Mouse (Mus musculus): ENCODE results near the gene Epgn. TPM values are rescaled to one million over a fixed set of nuclear protein-coding genes. Genes with fewer than 3 reads are reported as not detected.

The Epgn gene
- not detected for total RNA-seq (2022)

GRCm38 (mm10) chr5:91027164-91027563 is at the start of gene Epgn:
Gene Epgn, plus strand, starts transcription at chr5:91027464.
- DNase-seq (ENCODE audit: low spot score in 2 of 2), result no peak

- peak in 1 of 2 experiments; percentile 13 for DNase-seq (ENCODE audit: low spot score in 2 of 2)
Observed at GRCm38 (mm10) chr5:90980297-90980696, 47.0 kb upstream of the Epgn start.

GRCm38 (mm10) chr5:90987605-90988004 is 39.7 kb upstream of the Epgn start:
- DNase-seq (ENCODE audit: low spot score in 2 of 2), result no peak

- DNase-seq (ENCODE audit: low spot score in 2 of 2), result no peak
Observed at GRCm38 (mm10) chr5:90988149-90988548, 39.1 kb upstream of the Epgn start.

- no peak for DNase-seq (ENCODE audit: low spot score in 2 of 2)
Observed at GRCm38 (mm10) chr5:90988592-90988991, 38.7 kb upstream of the Epgn start.

- DNase-seq (ENCODE audit: low spot score in 2 of 2), result no peak
Observed at GRCm38 (mm10) chr5:90999942-91000341, 27.3 kb upstream of the Epgn start.

GRCm38 (mm10) chr5:91015216-91015615 is 12.0 kb upstream of the Epgn start:
- no peak for DNase-seq (ENCODE audit: low spot score in 2 of 2)

- no peak for DNase-seq (ENCODE audit: low spot score in 2 of 2)
Observed at GRCm38 (mm10) chr5:91023114-91023513, 4.2 kb upstream of the Epgn start.

GRCm38 (mm10) chr5:91027840-91028239 is 576 bp downstream of the Epgn start:
- DNase-seq (ENCODE audit: low spot score in 2 of 2), result no peak

GRCm38 (mm10) chr5:91030629-91031028 is 3.4 kb downstream of the Epgn start:
- no peak for DNase-seq (ENCODE audit: low spot score in 2 of 2)

GRCm38 (mm10) chr5:91035341-91035740 is 8.1 kb downstream of the Epgn start:
- no peak for DNase-seq (ENCODE audit: low spot score in 2 of 2)

GRCm38 (mm10) chr5:91036628-91037027 is 9.4 kb downstream of the Epgn start:
- no peak for DNase-seq (ENCODE audit: low spot score in 2 of 2)

GRCm38 (mm10) chr5:91037756-91038155 is 10.5 kb downstream of the Epgn start:
- DNase-seq (ENCODE audit: low spot score in 2 of 2), result no peak

- DNase-seq (ENCODE audit: low spot score in 2 of 2), result peak in 1 of 2 experiments; percentile 3
Observed at GRCm38 (mm10) chr5:91038547-91038946, 11.3 kb downstream of the Epgn start.

- DNase-seq (ENCODE audit: low spot score in 2 of 2), result no peak
Observed at GRCm38 (mm10) chr5:91038963-91039362, 11.7 kb downstream of the Epgn start.

GRCm38 (mm10) chr5:91047987-91048386 is 20.7 kb downstream of the Epgn start:
- no peak for DNase-seq (ENCODE audit: low spot score in 2 of 2)

- DNase-seq (ENCODE audit: low spot score in 2 of 2), result no peak
Observed at GRCm38 (mm10) chr5:91048397-91048796, 21.1 kb downstream of the Epgn start.

GRCm38 (mm10) chr5:91072340-91072739 is 45.1 kb downstream of the Epgn start:
- no peak for DNase-seq (ENCODE audit: low spot score in 2 of 2)

GRCm38 (mm10) chr5:91073626-91074025 is 46.4 kb downstream of the Epgn start:
- no peak for DNase-seq (ENCODE audit: low spot score in 2 of 2)

- no peak for DNase-seq (ENCODE audit: low spot score in 2 of 2)
Observed at GRCm38 (mm10) chr5:91074026-91074425, 46.8 kb downstream of the Epgn start.

GRCm38 (mm10) chr5:91074450-91074950 is 47.2 kb downstream of the Epgn start, which contains the start of gene Ereg:
Gene Ereg, plus strand, starts transcription at chr5:91074622.
- DNase-seq (ENCODE audit: low spot score in 2 of 2), result no peak

- DNase-seq (ENCODE audit: low spot score in 2 of 2), result no peak
Observed at GRCm38 (mm10) chr5:91075021-91075420, 47.8 kb downstream of the Epgn start.

- DNase-seq (ENCODE audit: low spot score in 2 of 2), result no peak
Observed at GRCm38 (mm10) chr5:91083016-91083415, 55.8 kb downstream of the Epgn start.

Measured in layer of hippocampus, adult 8-10 months (tissue).